Mouse (Mus musculus) ES-E14 (cell line): Measurements from ENCODE around the gene Pabpc1l.

Experiments
- CHD2 ChIP-seq: IDR thresholded peaks from 2 replicates; pipeline ENCODE4 v1.6.1; 2014; ENCODE audit warnings: mild to moderate bottlenecking, low read depth, low read length, inconsistent platforms
- HCFC1 ChIP-seq: IDR thresholded peaks from 2 replicates; pipeline ENCODE4 v1.6.1; 2012; ENCODE audit warnings: low read length, inconsistent platforms, borderline replicate concordance; ENCODE audit not compliant: insufficient read depth
- MAFK ChIP-seq: IDR thresholded peaks from 2 replicates; pipeline ENCODE4 v1.6.1; 2014; ENCODE audit warnings: mild to moderate bottlenecking, low read depth, low read length, inconsistent platforms; ENCODE audit not compliant: insufficient read depth
- ZC3H11A ChIP-seq: IDR thresholded peaks from 2 replicates; pipeline ENCODE4 v1.6.1; 2012; ENCODE audit warnings: low read depth, mild to moderate bottlenecking, inconsistent platforms, low read length, borderline replicate concordance
- ZNF384 ChIP-seq: IDR thresholded peaks from 2 replicates; pipeline ENCODE4 v1.6.1; 2012; ENCODE audit warnings: low read depth, low read length, inconsistent platforms

DNA sequence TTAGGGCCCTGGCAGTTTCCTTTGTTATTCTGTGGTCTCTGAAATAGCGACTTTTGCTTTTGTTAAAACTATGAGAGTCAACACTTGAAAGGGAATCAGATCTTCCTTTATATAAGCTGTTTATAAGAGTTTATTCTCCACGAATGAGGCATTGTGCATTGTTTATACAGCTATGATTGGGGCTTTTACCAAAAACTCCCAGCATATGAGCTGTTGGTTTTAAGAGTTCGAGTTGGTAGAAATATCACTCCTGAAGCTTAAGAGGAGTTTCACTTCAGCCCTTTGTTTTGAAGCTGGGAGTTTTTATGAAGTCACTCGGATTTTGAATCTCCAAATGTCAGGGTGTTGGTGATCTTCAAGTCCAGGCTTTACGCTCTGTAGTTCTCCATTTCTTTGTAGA lies 52.6 kb downstream of the Pabpc1l start:
- TF ChIP-seq CHD2, result no peak
- TF ChIP-seq HCFC1, result no peak
- TF ChIP-seq ZC3H11A, result no peak
- TF ChIP-seq ZNF384, result no peak
- no peak for TF ChIP-seq MAFK
